Mouse (Mus musculus) central nervous system, embryonic 14 days (tissue): Measurements from ENCODE around the gene Cldn17. TPM values are rescaled to one million over a fixed set of nuclear protein-coding genes. Genes with fewer than 3 reads are reported as not detected.

ENCODE experiments used
- polyA plus RNA-seq: library from polyadenylated mRNA; depleted of rRNA; stranded (reverse); fragments of >200 nt; gene quantifications from 2 replicates; pipeline ENCODE4 v1.2.3, GENCODE M21; 2012; rRNA removed

Gene Cldn17
- polyA plus RNA-seq = not detected in 2 replicates

DNA sequence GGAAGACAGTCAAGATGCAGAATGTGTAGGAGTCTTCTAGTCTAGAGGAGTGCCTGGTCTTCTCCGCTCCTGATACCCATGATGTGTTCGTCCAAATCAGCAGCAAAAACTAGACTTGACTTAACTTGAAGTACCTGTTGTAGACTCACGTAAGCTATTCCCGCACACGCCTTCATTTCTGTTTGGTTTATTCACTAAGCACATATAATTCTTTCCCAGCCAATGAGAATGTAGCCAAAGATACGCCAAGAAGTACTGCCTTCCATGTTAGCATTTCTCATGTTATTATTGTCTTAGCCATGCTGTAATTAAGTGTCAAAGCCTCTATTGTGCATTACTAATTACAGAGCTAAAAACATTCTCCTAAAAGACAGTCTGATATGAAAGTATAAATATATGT lies at the start of gene Cldn17:
Gene Cldn17, minus strand, starts transcription at position 101 of the 400 bp plus-strand sequence.

Other genes with a start within 250 kb of the Cldn17 start
- gene Grik1, start 216.7 kb downstream of the Cldn17 start, polyA plus RNA-seq = 15.5 and 16.5 TPM in 2 replicates
- gene Cldn8, start 56.2 kb upstream of the Cldn17 start, polyA plus RNA-seq = 0.04 and 0.89 TPM in 2 replicates
- gene Krtap24-1, start 105.3 kb upstream of the Cldn17 start, polyA plus RNA-seq = not detected in 2 replicates
- not detected in 2 replicates for gene 2310079G19Rik, start 120.7 kb upstream of the Cldn17 start, polyA plus RNA-seq
- not detected in 2 replicates for gene Krtap26-1, start 140.8 kb upstream of the Cldn17 start, polyA plus RNA-seq
- gene Krtap27-1, start 164.7 kb upstream of the Cldn17 start, polyA plus RNA-seq = not detected in 2 replicates
- not detected in 2 replicates for gene 2310061N02Rik, start 201.0 kb upstream of the Cldn17 start, polyA plus RNA-seq
- not detected in 2 replicates for gene Krtap13-1, start 221.9 kb upstream of the Cldn17 start, polyA plus RNA-seq
- gene Krtap13, start 244.7 kb upstream of the Cldn17 start, polyA plus RNA-seq = not detected in 2 replicates